Mouse (Mus musculus) spleen, postnatal 4 days (tissue): Measurements from ENCODE around the gene Ffar1.
A peak's percentile ranks its signal among the peaks of the same experiment; 100 is the strongest.
"Not testable (repeated sequence)": the region's sequence is repeated elsewhere in the genome, so short reads cannot be mapped to it uniquely, and the experiment has no call there.

ENCODE experiments used
- DNase-seq, 2 experiments: peaks; one replicate each; pipeline ENCODE4 v3.0.0; 2022; ENCODE audit warnings: low spot score in 2 of 2

The Ffar1 gene

DNA sequence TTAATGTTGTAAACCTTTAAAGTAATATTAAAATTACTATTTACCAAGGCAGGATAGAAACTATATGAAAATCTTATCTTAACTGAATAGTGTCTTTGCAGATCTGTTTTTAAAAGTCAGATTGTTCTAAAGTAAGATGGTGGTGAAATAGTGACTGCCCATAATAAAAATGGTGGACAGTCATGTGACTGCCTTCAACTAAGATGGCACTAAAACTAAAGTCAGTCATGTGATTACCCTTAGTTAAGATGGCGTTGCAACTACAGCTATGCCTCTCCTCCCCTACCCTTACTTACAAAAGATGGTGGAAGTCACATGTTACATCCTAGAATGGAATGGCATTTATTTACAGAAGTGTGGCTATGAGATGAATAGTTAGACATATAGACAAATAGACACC lies 9.9 kb downstream of the Ffar1 start:
- no peak for DNase-seq

DNA sequence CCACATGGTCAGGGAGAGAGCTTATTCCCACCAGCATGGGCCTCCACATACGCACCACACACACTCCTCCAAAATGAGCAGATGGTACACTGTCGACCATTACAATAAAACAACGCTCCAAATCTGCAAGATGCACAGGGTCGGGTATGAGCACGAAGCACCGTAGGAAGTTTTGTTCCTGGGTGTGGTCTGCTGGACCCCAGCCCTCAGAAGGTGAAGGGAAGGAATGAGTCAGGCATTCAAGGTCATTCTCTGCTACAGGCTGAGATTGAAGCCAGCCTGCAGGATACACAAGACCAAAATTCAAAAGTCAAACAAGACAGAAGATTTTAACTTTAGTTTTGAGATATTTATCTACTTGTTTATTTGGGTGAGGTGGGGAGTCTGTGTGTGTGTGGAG lies 13.4 kb downstream of the Ffar1 start:
- DNase-seq: no peak

DNA sequence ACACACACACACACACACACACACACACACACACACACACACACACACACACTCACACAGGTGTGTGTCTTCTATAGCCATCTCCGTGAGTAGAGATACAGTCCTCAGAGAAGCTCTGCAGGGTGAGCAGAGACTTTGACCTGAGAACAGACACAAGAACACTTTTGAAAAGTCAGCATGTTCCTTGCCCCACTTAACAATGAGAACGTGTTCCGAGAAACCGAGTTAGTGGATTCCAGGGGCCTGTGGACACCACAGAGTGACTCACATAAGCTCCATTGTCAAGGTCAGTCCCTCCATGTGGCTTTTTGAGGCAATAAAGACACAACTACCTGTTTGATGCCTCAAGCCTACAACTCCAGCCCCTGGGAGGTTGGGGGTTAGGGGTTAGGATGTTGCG lies 14.0 kb downstream of the Ffar1 start:
- DNase-seq: no peak

GRCm38 (mm10) chr7:30846505-30847053 lies 14.8 kb downstream of the Ffar1 start:
- DNase-seq: no peak

- DNase-seq: no peak
These were observed 16.6 kb downstream of the Ffar1 start for GRCm38 (mm10) chr7:30844676-30845297.

GRCm38 (mm10) chr7:30842092-30842491 lies 19.3 kb downstream of the Ffar1 start:
- no peak for DNase-seq

DNA sequence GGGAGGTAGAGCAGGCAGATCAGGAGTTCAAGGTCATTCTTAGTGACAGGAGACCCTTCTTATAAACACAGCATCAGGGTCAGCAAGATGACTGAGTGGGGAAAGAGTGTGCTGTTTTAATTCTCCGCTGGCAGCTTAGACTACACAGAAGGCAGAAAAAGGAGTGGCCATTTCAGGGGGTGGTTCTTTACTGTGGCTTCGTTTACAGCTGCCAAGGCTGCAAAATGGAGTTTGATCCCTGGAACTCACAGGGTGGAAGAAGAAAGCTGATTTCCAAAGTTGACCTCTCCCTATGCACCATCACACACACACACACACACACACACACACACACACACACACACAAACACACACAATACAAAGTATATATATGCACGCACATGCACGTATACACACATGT lies 20.0 kb downstream of the Ffar1 start:
- no peak for DNase-seq

- no peak for DNase-seq
These were observed 21.1 kb downstream of the Ffar1 start for GRCm38 (mm10) chr7:30840306-30840705.

GRCm38 (mm10) chr7:30837277-30837676 lies 24.1 kb downstream of the Ffar1 start:
- DNase-seq: no peak

DNA sequence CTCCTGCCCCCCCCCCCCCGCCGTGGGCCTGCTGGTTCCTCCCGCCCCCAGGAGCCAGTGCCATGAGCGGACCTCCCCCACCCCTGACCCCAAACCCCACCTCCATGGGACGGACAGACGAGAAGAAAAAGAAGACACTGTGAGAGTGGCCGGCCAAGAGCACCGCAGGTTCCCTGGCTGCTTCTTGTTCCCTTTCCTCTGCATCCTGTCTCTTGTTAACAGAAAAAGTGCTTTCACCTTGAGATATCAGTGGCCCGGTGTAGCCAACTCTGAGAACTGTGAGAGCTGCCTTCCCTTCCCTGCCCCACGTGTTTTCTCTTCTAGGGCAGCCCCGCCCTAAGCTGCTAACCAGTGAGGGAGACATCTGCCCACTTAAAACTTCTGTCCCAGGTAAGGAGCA lies 28.7 kb downstream of the Ffar1 start:
- DNase-seq: not testable (repeated sequence)

DNA sequence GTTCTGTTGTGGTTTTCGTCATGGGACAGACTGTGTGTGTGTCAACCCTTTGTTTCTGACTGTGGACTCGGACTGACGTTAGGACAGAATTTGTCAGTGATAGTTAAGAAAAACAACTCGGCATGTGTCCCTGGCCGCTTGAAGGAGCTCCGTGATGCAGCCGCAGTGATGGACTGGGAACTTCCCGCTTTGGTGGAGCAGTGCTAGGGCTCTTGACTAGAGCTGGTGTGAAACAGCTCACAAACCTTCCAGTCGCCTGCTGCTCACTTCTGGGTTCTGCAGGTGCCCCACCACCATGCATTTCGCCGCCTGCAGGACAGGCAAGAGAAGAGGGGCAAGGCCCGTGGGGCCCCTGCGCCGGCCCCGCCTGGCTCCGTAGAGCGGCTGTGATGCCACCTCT lies 29.1 kb downstream of the Ffar1 start:
- no peak for DNase-seq

GRCm38 (mm10) chr7:30829428-30829827 lies 31.9 kb downstream of the Ffar1 start:
- DNase-seq: no peak

- DNase-seq: not testable (repeated sequence)
These were observed 32.5 kb downstream of the Ffar1 start for GRCm38 (mm10) chr7:30828871-30829270.

DNA sequence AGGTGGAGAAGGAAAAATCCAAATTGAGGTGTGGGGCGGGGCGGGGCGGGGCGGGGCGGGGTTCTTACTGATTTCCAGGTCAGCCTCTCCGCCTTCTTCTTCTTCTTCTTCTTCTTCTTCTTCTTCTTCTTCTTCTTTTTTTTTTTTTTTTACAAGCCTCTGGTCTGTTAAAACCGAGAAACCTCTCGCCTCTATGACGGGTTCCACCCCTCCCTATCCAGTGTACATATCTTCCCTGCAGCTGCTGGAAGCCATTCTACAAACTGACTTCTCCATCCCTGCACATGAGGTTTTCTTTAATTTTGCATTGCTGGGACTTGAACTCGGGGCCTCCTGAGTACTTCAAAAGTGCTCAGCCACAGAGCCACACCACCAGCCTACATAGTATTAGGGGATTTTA lies 34.7 kb downstream of the Ffar1 start:
- DNase-seq: no peak

GRCm38 (mm10) chr7:30824306-30824705 lies 37.1 kb downstream of the Ffar1 start:
- DNase-seq: no peak

DNA sequence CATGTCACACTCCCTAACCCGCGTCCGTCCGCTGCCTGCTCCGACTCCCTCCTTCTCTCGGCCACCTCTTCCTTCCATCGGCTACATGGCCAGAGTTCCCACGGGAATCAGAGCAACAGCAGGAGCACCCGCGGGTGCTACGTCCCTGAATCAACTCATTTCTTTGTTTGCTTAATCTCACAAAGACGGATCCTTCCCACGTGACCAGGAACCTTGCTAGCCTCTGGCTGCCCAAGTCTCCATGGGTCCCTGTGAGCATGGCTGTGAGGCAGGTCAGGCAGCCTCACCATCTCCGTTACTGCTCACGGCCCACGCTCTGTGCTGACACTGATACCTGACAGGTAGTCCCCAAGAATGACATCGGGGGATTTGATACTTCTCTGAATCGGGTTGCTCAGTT lies 37.7 kb downstream of the Ffar1 start, which contains the start of gene Ffar2:
TSS of gene Ffar2 (minus strand) at position 101 of the 400 bp plus-strand sequence.
- DNase-seq: no peak

DNA sequence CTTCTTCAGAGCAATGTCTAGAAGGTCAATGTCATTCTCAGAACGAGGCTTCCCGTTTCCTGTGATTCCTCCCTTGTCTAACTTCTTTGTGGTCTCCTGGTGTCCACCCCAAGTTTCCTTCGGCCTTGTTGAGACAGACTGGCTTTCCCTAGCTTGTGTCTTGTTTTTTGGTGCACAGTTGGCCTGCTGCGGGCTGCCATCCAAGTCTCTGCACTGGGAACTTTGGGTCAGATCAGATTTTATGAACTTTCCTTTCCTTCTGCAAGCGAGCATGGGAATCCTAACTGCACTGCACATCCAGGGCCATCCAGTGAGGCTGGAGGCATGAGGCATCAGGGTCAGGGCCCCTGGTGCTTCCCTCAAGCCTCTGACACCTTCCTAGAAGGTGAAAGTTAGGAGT lies 39.8 kb downstream of the Ffar1 start:
- no peak for DNase-seq

GRCm38 (mm10) chr7:30820854-30821445 lies 40.4 kb downstream of the Ffar1 start:
- DNase-seq: no peak

DNA sequence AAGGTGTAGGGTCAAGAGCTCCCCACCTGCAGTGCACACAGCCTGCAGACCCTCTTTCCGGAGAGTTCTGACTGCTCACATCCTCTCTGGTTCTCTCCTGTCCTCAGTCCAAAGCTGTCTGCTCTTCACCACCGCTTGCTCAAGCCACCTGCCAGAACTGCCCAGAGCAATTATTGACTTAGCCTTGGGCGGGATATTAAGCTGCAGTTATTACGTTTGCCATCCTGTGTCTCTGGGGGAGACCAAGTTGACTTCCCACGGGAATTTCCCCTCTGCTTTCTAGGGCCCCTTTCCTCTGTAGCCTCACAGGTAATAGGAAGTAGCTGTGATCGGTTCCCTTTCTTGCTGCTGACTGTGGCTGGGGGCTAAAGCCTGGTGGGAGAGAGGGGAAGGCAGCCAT lies 41.2 kb downstream of the Ffar1 start:
- DNase-seq: no peak

- DNase-seq: peak in 1 of 2 experiments; percentile 24
These were observed 49.0 kb downstream of the Ffar1 start for GRCm38 (mm10) chr7:30812291-30812807.

GRCm38 (mm10) chr7:30811757-30812290 lies 49.5 kb downstream of the Ffar1 start:
- peak in 1 of 2 experiments; percentile 29 for DNase-seq

DNA sequence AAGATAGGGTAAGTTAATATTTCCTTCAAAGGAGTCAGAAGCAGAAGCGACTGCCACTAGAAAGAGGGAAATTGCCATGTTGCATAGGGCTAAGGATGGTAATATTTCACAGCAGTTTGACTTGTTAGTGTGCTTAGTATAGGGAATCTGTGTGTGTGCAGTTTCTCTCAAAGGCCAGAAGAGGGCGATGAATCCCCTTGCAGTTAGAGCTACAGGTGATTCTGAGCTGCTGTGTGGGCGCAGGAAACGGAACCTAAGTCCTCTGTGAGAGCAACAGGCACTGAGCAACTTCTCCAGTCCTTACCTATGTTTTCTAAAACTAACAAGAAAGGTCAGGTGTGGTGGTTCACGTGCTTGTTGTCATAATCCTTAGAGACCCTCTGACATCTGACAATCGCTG lies 51.0 kb downstream of the Ffar1 start:
- no peak for DNase-seq
